Mouse (Mus musculus) embryonic facial prominence, embryonic 10.5 days (tissue): ENCODE results near the gene Grm8. TPM values are rescaled to one million over a fixed set of nuclear protein-coding genes. Genes with fewer than 3 reads are reported as not detected.

Experiments
- DNase-seq: peaks from one replicate; pipeline ENCODE4 v3.0.0-alpha.2; 2017; ENCODE audit warnings: low spot score
- H3K27ac ChIP-seq: fragments of 300-500 bp; sonication (generic); replicated peaks from 2 replicates; pipeline ENCODE4 v1.5.1; 2016; ENCODE audit warnings: mild to moderate bottlenecking
- H3K27me3 ChIP-seq: fragments of 300-500 bp; sonication (generic); replicated peaks from 2 replicates; pipeline ENCODE4 v1.6.1; 2016; ENCODE audit warnings: low read depth, mild to moderate bottlenecking; ENCODE audit not compliant: poor library complexity, severe bottlenecking
- H3K36me3 ChIP-seq: fragments of 300-500 bp; sonication (generic); replicated peaks from 2 replicates; pipeline ENCODE4 v1.6.1; 2016; ENCODE audit warnings: mild to moderate bottlenecking, moderate library complexity
- H3K4me1 ChIP-seq: fragments of 300-500 bp; sonication (generic); 2 replicates; pipeline ENCODE4 v1.6.1; 2016
- H3K4me3 ChIP-seq: fragments of 300-500 bp; sonication (generic); 2 replicates; pipeline ENCODE4 v1.5.1; 2016; ENCODE audit warnings: mild to moderate bottlenecking, moderate library complexity
- H3K9me3 ChIP-seq: fragments of 300-500 bp; sonication (generic); 2 replicates; pipeline ENCODE4 v1.6.1; 2016; ENCODE audit warnings: mild to moderate bottlenecking
- WGBS: fragments of 180-500 bp; shearing (Covaris S2); methylation state at CpG from one replicate; pipeline ENCODE4 v1.1.7; 2016; 5-methylcytosine and 5-hydroxymethylcytosine counted together
- polyA plus RNA-seq: library from polyadenylated mRNA; unstranded; fragments of >200 nt; fragmentation: Nextera tagmentation; extraction: Ambion mirVana; gene quantifications from 2 replicates; pipeline ENCODE4 v1.2.1, GENCODE M21; 2016

Gene Grm8
- polyA plus RNA-seq, 1 experiment from 2014 or later = 1.2 TPM

DNA sequence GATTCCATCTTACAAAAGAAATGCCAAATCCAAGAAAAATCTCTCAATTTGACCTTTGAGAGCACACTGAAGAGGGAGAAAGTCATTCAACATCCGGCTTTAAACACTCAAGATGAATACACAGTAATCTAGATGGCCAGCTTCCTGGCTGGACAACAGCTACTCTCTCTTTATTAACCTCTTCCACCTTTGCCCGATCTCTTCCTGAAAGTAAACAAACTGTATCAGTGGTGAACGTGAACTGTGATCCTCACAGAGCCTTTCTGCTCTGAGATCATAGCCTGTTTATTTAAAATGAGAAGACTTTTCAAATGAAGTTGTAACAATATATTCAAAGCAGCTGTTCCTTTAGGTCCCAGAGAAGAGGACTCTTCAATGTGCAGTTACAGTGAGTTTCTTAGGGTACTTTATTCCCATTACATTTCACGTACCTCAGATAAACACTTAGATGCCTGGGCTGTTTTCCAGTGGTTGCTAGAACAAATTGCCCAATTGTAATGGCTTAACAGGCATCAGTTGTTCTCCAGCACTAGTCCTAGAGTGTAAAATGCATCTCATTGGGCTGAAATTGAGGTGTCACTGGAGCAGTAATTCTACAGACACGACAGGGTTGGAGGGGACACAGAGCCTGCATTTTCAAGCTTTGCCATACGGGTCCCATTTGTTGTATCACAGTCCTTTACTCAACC lies 473.1 kb downstream of the Grm8 start:
- no peaks in the 10 kb centered on the region for H3K27me3 ChIP-seq
- no peaks in the 10 kb centered on the region for H3K4me1 ChIP-seq
- no peaks in the 10 kb centered on the region for H3K9me3 ChIP-seq
- H3K4me3 ChIP-seq = no peak overlapping the region
- no peak overlapping the region for H3K27ac ChIP-seq
- 51% methylated on average over 6 of the region's 6 CpGs for WGBS
- H3K36me3 ChIP-seq = no peaks in the 10 kb centered on the region
- DNase-seq = no peak

DNA sequence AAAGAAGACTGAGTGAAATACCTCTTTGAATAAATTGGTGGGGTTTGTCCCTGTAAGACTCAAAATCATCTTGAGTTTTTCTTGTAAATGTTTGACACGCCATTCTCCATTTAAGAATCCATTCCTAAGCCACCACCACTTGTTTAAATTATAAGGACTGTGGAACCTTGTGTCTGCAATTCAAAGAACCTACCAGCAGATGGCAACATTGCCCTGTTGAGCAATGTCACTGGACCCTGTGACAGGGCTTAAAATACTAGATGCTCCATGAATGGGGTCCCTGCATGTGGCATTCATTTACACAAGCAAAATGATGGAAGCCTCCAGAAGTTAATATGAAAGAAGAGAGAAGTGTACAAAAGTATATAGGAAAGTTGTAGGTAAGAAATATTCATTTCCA lies 477.5 kb downstream of the Grm8 start:
- no peaks in the 10 kb centered on the region for H3K36me3 ChIP-seq
- no peaks in the 10 kb centered on the region for H3K9me3 ChIP-seq
- 52% methylated on average over 1 of the region's 1 CpGs for WGBS
- no peaks in the 10 kb centered on the region for H3K27me3 ChIP-seq
- no peak overlapping the region for H3K27ac ChIP-seq
- no peak overlapping the region for H3K4me3 ChIP-seq
- no peaks in the 10 kb centered on the region for H3K4me1 ChIP-seq
- DNase-seq = peak; percentile 66

DNA sequence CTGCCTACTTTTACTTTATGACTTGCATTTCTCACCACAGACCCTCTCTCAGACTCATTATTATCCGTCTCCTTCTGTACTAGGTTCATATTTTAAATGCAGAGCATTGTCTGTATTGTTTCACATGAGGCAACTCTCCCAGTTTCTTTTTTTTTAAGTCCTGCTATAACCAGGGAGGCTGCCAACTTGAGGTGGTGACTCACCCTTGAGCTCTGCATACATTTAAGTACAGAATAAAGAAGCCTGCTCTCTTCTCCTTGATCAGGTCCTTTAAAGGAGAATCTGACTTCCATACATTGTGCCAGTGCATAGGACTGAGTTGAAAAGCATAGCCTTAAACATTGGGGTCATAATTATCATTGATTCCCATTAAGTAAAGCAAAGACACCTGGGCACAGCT lies 488.5 kb downstream of the Grm8 start:
- DNase-seq = no peak
- H3K27me3 ChIP-seq = no peaks in the 10 kb centered on the region
- no peaks in the 10 kb centered on the region for H3K36me3 ChIP-seq
- H3K27ac ChIP-seq = no peak overlapping the region
- WGBS = 86% methylated on average over 1 of the region's 1 CpGs
- no peaks in the 10 kb centered on the region for H3K9me3 ChIP-seq
- no peaks in the 10 kb centered on the region for H3K4me1 ChIP-seq
- H3K4me3 ChIP-seq = no peak overlapping the region

DNA sequence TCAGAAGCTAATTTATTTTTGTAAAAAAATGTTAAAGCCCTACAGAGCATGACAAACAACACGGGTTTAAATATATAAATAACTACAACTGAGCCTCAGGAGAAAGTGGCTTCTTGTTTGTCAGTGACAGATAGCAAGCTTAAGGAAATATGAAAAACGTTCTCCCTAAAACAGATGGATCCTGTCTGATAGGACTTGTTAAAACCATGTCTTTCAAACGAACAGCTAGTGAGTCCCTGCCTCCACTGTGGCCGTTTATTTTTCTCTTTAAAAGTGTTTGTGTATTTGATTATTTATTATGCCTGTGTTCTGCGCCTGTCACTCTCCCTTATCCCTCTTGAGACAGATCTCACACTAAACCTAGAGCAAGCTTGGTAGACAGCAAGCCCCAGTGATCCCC lies 489.9 kb downstream of the Grm8 start:
- H3K9me3 ChIP-seq = no peaks in the 10 kb centered on the region
- no peak for DNase-seq
- no peak overlapping the region for H3K27ac ChIP-seq
- no peaks in the 10 kb centered on the region for H3K36me3 ChIP-seq
- no peaks in the 10 kb centered on the region for H3K27me3 ChIP-seq
- no peaks in the 10 kb centered on the region for H3K4me1 ChIP-seq
- 82% methylated on average over 5 of the region's 5 CpGs for WGBS
- H3K4me3 ChIP-seq = no peak overlapping the region

DNA sequence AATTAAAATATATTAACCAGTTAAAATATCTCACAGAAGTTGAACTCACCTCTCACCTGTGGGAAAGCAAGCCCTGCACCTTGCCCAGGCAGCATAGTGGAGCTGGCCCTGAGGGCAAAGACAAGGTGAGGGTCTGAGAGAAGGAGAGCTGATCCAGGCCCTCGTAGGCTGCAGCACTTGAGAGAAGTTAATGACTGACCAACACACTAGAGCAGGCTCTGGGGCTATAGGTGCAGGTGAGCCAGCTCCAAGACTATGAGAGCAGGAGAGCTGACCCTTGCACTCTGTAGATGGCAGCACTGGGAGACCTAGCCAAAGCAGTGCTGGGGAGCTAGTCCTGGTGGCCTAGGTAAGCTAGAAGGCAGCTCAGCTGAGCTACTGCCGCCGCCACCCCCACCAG lies 499.1 kb downstream of the Grm8 start:
- H3K36me3 ChIP-seq = no peaks in the 10 kb centered on the region
- WGBS = 65% methylated on average over 3 of the region's 3 CpGs
- no peaks in the 10 kb centered on the region for H3K4me1 ChIP-seq
- H3K9me3 ChIP-seq = no peaks in the 10 kb centered on the region
- no peak overlapping the region for H3K4me3 ChIP-seq
- no peaks in the 10 kb centered on the region for H3K27me3 ChIP-seq
- no peak for DNase-seq
- no peak overlapping the region for H3K27ac ChIP-seq

DNA sequence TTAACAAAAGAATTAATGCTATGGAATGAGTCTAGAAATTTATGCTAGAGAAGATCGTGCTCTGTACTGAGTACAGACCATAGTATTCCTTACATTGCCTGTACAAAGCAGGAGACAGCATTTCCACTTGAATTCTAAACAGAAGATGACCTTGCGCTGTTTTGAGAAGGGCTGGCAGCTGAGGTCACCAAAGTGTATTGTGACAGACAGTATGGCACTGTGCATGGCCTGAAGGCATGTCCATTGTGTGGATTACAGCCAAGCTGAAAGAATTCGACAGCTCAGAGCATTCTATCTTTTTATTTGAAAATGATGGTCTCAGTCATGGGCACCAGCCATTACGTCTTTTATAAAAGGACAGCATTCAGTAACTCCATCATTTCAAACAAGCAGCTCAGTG lies 517.5 kb downstream of the Grm8 start:
- Histone ChIP-seq H3K9me3 (no peaks in the 10 kb centered on the region), H3K4me3 (no peak overlapping the region), H3K4me1 (no peaks in the 10 kb centered on the region), H3K36me3 (no peaks in the 10 kb centered on the region), H3K27ac (no peak overlapping the region), H3K27me3 (no peaks in the 10 kb centered on the region)
- no peak for DNase-seq
- WGBS = 58% methylated on average over 4 of the region's 4 CpGs

DNA sequence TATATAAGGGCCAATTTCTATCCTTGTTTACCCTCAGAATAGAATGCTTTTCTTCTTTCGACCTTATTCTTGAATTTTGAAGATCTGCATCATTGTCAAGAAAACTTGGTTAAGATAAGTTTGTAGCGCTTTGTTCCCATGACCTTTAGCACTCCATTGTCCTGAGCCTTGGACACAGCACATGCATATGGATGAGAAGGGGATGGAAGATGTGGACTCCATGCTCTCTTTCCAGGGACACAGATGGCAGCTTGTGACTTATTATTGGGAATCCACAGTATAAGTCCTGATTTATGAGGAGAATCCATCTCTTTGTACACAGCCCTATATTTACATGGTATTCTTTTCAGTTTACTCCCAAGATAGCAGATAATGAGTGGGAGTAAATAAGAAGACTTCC lies 554.5 kb downstream of the Grm8 start:
- no peaks in the 10 kb centered on the region for H3K9me3 ChIP-seq
- H3K4me1 ChIP-seq = no peaks in the 10 kb centered on the region
- no peak overlapping the region for H3K27ac ChIP-seq
- no peak overlapping the region for H3K4me3 ChIP-seq
- DNase-seq = no peak
- H3K36me3 ChIP-seq = no peaks in the 10 kb centered on the region
- 83% methylated on average over 2 of the region's 2 CpGs for WGBS
- no peaks in the 10 kb centered on the region for H3K27me3 ChIP-seq

DNA sequence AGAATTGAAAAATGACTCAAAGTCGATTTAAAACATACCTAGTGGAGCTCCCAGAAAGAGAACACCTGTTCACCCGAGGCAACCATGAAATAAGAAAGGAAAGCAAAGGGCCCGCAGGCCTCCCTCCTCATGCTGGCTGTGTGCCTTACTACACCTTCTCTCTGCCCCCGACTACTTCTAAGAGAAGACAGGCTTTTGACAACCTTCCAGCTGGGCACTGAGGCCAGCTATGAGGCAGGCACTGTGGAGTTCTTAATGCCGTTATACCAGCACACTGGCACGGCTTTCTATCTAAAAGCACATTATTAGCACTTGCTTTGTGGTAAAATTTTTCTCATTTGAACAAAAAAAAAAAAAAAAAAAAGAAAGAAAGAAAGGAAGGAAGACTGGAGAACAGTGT lies 589.5 kb downstream of the Grm8 start:
- DNase-seq = no peak
- H3K9me3 ChIP-seq = no peaks in the 10 kb centered on the region
- WGBS = 81% methylated on average over 6 of the region's 6 CpGs
- H3K4me1 ChIP-seq = no peaks in the 10 kb centered on the region
- H3K27me3 ChIP-seq = no peaks in the 10 kb centered on the region
- H3K36me3 ChIP-seq = no peaks in the 10 kb centered on the region
- no peak overlapping the region for H3K27ac ChIP-seq
- no peak overlapping the region for H3K4me3 ChIP-seq

DNA sequence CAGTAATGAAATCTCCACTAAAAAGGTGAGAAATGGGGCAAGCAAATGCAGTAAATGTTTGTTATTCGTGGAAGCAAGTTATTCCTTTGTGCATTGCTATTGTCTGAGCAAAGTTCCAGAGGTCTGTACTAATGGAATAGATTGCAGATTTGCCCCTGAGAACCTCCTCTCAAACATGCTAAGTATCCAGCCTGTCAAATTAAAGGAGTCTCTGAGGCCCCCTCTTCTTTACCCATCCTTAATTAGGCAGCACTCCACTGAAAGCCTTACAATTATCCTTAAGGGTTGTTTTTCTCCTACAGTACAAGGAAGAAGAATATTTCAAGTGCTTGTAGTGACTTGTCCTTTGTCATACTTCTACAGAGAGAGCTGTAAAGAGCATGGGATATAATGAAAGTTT lies 617.4 kb downstream of the Grm8 start:
- H3K27me3 ChIP-seq = no peaks in the 10 kb centered on the region
- no peak overlapping the region for H3K27ac ChIP-seq
- H3K9me3 ChIP-seq = no peaks in the 10 kb centered on the region
- H3K4me1 ChIP-seq = no peaks in the 10 kb centered on the region
- H3K4me3 ChIP-seq = no peak overlapping the region
- H3K36me3 ChIP-seq = no peaks in the 10 kb centered on the region
- no peak for DNase-seq
- WGBS = 66% methylated on average over 1 of the region's 1 CpGs

DNA sequence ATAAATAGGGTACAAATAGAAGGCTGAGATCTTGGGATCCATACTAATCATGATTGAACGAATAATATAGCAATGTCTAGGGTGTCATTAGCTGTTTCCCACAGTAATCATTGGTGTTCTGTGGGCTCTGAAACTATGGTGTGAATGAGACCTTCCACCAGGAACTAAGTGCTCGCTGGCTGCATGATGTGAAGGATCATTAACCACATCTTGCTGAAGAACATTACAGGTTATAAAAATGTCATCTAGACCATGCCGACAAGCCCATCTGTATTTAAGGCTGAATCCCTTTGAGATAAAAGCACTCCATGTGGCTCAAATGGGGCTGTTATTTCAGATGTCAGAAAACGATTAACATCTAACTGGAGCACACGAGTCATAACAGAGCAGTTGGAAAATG lies 674.0 kb downstream of the Grm8 start:
- H3K36me3 ChIP-seq = no peaks in the 10 kb centered on the region
- H3K4me3 ChIP-seq = no peak overlapping the region
- WGBS = 82% methylated on average over 5 of the region's 5 CpGs
- H3K9me3 ChIP-seq = no peaks in the 10 kb centered on the region
- H3K27ac ChIP-seq = no peak overlapping the region
- H3K27me3 ChIP-seq = no peaks in the 10 kb centered on the region
- H3K4me1 ChIP-seq = no peaks in the 10 kb centered on the region
- no peak for DNase-seq

DNA sequence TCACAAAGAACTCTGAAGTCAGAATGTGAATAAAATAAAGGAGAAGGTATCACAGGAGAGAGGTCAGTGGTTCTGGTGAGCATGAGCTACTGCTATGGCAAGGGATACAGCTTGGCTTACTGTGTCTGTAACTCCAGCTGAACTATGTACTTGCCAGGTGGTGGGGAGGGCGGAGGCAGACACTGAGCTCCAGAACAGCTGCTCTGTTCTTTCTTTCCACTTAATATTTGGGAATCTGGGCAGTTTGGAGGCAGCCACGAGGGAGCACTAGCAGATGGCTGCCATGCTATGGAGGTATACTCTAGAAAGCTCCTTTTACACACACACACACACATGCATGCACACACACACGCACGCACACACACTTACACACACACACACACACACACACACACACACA lies 726.5 kb downstream of the Grm8 start:
- 85% methylated on average over 4 of the region's 4 CpGs for WGBS

DNA sequence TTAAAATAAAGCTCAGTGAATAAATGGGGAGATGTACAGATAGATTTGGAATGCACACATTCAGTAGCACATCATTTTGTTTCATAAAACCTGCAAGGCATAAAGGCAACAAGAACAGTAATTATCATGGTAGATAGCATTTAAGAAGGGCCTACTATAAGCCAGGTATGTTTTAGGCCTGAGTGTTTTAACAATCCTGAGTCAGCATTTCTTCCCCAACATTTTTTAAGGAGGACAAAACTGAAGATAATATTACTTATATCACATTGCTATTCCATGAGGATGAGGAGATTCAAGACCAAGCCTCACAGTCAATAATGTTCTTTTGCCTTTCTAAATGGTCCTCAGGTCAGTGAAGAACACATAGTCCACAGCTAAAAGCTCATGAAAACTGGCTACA lies 762.6 kb downstream of the Grm8 start:
- no peak overlapping the region for H3K27ac ChIP-seq
- no peaks in the 10 kb centered on the region for H3K9me3 ChIP-seq
- no peaks in the 10 kb centered on the region for H3K4me1 ChIP-seq
- H3K36me3 ChIP-seq = no peaks in the 10 kb centered on the region
- H3K4me3 ChIP-seq = no peak overlapping the region
- no peak for DNase-seq
- no peaks in the 10 kb centered on the region for H3K27me3 ChIP-seq

More for the DNA sequence above, 726.5 kb downstream of the Grm8 start:
- Histone ChIP-seq H3K27ac (no peak overlapping the region), H3K36me3 (no peaks in the 10 kb centered on the region), H3K27me3 (no peaks in the 10 kb centered on the region), H3K4me3 (no peak overlapping the region), H3K9me3 (no peaks in the 10 kb centered on the region), H3K4me1 (no peaks in the 10 kb centered on the region)
- DNase-seq = peak; percentile 8

DNA sequence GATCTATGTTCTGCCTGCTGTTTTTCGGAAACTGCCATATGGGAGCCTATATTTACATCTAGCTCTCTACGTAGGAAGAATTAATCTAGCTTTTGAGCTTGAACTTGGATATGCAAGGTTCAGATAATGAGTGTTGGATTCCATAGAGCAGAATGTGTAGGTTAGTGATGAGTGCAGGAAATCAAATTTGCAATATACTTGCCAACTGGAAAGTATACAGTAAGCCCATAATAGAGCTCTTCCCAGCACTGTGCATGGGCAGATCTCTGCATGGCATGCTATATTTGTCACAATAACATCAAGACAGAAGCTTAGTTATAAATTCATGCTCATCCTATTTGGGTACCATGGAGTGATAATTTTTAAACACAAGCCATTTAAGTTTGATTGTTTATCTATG lies 763.9 kb downstream of the Grm8 start:
- H3K27me3 ChIP-seq = no peaks in the 10 kb centered on the region

DNA sequence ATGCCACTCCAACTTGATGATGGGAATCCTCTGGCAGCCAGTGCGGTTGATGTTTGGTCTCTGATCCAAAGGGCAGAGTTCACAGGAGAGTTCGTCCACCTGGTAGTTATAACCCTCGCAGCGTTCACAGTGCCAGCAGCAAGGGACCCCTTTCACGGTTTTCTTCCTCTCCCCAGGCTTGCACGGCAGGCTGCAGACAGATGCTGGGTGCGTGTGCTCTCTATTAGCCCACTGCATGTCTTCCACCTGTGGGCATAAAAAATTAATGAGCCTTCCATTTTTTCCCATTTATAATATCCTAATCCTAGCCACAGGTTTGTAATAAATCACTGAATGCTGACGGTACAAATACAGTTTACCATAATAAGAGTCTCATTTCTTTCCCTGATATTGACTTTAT lies 771.2 kb downstream of the Grm8 start:
- Histone ChIP-seq H3K4me1 (no peaks in the 10 kb centered on the region), H3K4me3 (no peak overlapping the region), H3K36me3 (no peaks in the 10 kb centered on the region), H3K27me3 (no peaks in the 10 kb centered on the region), H3K9me3 (no peaks in the 10 kb centered on the region), H3K27ac (no peak overlapping the region)
- no peak for DNase-seq
- WGBS = 84% methylated on average over 8 of the region's 8 CpGs

More for the DNA sequence above, 763.9 kb downstream of the Grm8 start:
- H3K9me3 ChIP-seq = no peaks in the 10 kb centered on the region
- no peak for DNase-seq
- WGBS = 86% methylated on average over 2 of the region's 2 CpGs
- H3K4me3 ChIP-seq = no peak overlapping the region
- H3K36me3 ChIP-seq = no peaks in the 10 kb centered on the region
- no peaks in the 10 kb centered on the region for H3K4me1 ChIP-seq
- H3K27ac ChIP-seq = no peak overlapping the region
